Mouse (Mus musculus): ENCODE data around the gene Pik3r2.
A peak's percentile ranks its signal among the peaks of the same experiment; 100 is the strongest.

The Pik3r2 gene

GRCm38 (mm10) chr8:70801830-70802229 is 25.3 kb upstream of the Pik3r2 start:
- no peak for DNase-seq (ENCODE audit: low read depth in 1 of 2, low spot score in 2 of 2)

DNA sequence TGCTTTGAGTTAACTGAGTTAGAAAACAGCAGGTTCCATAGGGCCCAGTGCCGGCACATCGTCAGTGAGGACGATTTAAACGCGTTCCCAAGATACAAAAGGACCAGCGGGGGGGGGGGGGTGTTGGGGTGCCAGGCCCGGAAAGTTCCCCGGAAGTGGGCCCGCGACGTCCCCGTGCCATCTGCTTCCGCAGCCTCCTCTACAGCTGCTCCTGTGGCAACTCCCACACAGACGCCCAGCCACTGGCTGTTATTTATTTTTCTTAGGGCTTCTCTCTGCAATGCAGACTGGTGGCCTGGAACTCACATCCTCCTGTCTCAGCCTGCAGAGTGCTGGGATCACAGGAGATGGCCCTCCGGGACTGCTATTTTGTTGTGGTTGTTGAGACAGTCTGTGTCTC is 24.6 kb upstream of the Pik3r2 start:
- no peak for DNase-seq (ENCODE audit: low read depth in 1 of 2, low spot score in 2 of 2)

DNA sequence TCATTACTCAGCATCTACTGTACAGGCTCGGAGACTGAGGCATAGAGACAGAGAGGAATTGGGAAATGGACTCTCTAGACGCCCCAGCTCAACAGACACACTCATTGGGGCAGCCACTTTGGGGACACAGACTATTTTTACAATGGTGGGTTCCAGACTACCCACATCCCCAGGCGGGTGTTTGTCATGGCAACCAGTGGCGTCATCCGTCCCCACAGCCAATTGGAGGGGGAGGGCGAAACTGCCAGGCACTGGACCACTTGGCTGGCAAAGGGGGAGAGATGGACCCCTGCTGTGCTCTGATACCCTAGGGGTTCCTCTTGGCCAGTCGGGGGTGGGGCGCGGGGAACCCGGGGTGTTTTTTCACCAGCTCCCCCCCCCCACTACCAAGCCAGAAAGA is 24.1 kb upstream of the Pik3r2 start:
- no peak for DNase-seq (ENCODE audit: low read depth in 1 of 2, low spot score in 2 of 2)

- DNase-seq (ENCODE audit: low read depth in 1 of 2, low spot score in 2 of 2), result no peak
Observed at GRCm38 (mm10) chr8:70798281-70798680, 21.8 kb upstream of the Pik3r2 start.

DNA sequence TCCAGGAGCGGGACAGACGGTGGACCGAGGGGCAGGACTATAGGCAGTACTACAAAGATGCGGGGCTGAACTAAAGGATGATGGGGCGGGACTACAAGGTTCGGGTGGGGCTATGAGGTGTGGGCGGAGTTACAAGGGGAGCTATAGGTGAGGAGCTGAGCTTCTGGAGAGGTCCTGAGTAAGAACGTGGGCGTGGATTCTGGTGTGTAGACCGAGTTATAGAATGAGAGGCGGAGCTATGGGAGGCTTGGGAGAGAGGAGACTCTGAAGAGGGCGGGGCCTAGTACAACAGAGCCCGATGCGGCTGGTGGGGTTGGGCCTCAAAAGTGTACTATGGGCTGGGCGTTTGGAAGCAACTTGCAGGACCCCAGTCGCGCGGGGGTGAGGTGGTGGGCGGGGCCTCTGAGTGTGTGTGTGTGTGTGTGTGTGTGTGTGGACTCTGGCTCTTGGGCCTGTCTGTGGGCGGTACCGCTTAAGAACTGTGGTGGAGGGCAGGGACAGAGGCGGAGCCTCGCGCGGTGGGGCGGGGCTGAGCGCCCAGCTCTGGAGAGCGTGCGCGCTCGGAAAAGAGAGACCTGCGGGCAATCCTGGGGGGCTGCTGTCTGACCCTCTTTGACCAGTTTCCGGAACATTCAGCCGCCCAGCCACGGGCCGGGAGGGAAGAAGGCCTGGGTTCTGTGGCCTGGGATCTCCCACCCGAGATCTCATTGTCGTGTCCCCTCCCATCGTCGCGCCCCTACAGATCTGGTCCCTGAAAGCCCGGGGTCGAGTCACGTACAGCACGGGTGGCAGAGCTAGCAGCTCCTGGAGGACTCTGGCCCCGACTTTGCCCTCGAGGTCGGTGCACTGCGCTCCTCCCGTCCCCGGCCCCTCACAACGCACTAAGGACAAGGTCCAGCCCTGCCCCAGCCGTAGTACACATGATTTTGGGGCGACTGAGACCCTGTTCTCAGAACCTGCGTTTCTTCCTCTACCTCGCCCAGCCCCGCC is 20.9 kb upstream of the Pik3r2 start:
- peak in 1 of 2 experiments; percentile 67 for DNase-seq (ENCODE audit: low read depth in 1 of 2, low spot score in 2 of 2)

DNA sequence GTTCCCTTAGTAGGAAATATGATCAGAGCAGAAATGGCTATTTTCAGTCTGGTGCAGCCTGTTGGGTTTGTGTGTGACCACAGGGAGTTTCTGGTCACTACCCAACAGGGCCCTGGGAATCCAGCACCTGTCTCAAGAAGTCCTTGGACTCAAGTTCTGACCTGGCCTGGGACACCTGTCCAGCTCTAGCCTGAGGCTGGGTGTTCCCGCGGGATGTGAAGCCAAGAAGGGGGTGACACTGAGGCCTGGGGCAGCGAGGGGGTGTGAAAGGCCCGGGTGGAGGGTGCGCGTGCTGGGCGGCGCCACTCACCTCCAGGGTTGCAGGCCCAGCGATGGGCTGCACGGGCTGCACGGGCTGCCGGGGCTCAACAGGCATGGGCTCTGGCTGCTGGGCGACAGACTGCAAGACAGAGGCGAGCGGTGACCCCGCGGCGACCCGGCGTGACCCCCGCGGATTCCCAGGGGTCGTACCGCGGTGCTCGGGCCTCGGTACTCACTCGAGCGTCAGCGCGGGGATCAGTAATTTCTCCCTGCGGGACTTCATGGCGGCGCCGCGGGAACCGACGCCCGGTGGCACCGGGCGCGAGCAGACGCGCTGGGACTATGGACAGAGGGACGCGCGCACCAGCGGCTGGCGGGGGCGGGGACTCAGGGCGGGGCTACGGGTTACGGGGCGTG is 20.0 kb upstream of the Pik3r2 start:
- DNase-seq (ENCODE audit: low read depth in 1 of 2, low spot score in 2 of 2), result no peak

- DNase-seq (ENCODE audit: low read depth in 1 of 2, low spot score in 2 of 2), result no peak
Observed at GRCm38 (mm10) chr8:70795370-70795769, 18.9 kb upstream of the Pik3r2 start.

DNA sequence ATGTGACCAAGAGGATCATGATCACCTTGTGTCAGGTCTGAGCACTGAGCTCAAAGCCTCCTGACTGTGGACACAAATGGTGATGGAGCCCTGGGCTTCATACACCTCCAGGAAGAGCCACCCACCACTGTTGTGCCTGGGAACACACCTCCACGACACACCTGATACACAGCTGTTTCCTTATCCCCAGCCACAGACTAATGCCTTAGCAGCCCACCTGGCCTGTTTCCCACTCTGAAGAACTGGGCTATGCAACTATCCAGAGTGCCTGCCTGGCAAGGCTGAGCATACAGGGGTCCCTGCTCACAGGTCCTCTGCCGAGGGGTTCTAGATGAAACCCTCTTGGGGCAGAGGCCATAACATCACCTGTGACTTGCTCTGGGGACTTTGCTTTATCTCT is 17.7 kb upstream of the Pik3r2 start:
- DNase-seq (ENCODE audit: low read depth in 1 of 2, low spot score in 2 of 2), result no peak

DNA sequence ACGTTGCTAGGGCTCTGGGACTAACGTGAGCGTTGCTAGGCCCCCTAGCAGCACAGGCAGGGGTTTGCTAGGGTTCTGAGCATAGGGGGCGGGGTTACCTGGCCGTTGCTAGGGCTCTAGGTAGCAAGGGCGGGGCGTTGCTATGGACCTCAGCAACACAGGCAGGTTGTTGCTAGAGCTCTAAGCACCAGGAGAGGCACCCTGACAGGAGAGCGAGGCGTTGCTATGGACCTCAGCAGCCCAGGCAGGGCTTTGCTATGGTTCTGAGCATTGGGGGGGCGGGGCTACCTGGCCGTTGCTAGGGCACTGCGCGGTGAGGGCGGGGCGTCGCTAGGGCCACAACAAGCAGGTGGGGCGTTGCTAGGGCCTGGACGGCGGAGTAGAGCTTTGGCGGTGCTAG is 16.2 kb upstream of the Pik3r2 start:
- DNase-seq (ENCODE audit: low read depth in 1 of 2, low spot score in 2 of 2), result peak in 1 of 2 experiments; percentile 41

DNA sequence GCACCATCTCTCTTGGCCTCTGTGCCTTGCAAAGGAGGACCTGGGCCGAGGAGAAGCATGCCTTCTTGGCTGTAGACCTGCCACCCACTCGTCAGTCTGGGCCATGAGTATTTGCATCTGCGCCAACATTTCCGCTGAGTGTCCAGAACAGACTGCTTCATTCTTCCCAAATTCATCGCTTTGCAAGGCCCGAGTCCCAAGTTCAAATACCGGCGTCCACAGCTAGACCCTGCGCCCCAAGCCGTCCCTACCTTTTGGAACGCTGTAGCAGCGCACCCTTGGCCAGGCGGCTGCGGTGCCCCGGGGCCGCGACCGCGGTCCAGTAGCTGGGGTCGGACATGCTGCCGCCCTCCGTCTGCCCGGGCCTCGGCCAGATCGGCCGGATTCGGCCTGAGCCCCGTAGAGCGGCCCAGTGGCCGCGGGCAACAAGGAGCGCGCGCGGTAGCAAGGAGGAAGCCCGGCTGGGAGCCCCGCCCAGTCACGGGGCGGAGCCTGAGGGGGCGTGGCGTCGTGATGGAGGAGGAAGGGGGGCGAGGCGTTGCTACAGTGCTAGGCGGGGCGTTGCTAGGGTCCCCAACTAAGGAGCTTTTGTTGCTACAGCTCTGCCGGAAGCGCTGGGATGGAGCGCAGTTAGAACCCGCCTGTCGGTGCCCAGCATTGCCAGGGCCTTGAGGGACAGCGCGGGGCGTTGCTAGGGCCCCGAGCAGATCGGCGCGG is 15.6 kb upstream of the Pik3r2 start:
- peak; percentile 91 to 98 for DNase-seq (ENCODE audit: low read depth in 1 of 2, low spot score in 2 of 2)

GRCm38 (mm10) chr8:70791294-70791701 is 14.8 kb upstream of the Pik3r2 start:
- peak in 1 of 2 experiments; percentile 64 for DNase-seq (ENCODE audit: low read depth in 1 of 2, low spot score in 2 of 2)

DNA sequence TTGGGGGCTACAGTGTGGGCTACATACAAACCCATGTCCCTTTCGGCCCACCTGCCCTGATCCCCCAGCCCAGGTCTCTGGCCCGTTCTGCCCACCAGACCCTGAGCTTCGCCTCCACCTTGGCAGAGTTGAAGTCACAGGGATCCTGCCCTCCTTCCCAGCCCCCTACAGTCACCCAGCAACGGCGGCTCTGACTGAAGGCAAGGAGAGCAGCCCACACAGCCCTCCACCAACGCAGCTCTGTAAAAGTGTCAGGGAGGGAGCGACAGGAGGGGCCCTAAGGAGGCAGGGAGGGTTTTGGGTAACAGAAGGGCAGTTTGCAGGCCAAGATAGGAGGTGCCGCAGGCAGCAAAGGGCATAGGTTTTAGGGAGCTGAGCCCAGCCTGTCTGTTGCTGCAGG is 14.3 kb upstream of the Pik3r2 start:
- DNase-seq (ENCODE audit: low read depth in 1 of 2, low spot score in 2 of 2), result no peak

GRCm38 (mm10) chr8:70789046-70789445 is 12.5 kb upstream of the Pik3r2 start:
- no peak for DNase-seq (ENCODE audit: low read depth in 1 of 2, low spot score in 2 of 2)

DNA sequence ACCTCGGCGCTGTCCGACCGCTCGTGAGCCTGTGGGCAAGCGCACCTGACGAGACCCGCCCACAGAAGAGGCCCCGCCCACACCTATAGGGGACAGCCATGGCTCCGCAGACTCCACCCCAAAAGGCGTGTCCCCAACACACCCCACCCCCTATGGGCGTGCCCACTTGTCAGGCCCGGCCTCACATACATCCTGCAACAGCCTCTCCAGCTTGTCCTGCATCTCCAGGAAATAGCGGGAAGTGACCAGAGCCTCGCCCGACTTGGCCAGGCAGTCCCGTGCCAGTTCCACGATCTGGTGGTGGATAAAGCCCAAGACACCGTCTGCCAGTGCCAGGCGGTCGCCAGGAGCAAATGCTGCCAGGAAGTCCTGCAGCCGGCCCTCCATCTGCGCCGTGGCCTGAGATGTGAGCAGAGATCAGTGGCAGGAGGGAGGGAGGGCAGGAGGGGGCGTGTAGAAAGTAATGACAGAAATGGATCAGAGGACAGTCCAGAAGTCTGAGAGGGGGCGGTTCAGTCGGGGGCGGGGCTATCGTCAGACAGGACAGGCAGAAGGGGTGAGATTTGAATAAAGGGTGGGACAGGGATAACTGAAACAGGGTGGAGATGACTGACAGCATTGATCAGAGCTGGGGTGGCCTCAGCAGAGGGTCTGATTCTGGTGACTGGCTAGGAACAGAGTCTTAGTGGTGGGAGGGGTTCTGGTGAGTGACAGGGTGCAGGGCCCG is 11.6 kb upstream of the Pik3r2 start:
- DNase-seq (ENCODE audit: low read depth in 1 of 2, low spot score in 2 of 2), result no peak

DNA sequence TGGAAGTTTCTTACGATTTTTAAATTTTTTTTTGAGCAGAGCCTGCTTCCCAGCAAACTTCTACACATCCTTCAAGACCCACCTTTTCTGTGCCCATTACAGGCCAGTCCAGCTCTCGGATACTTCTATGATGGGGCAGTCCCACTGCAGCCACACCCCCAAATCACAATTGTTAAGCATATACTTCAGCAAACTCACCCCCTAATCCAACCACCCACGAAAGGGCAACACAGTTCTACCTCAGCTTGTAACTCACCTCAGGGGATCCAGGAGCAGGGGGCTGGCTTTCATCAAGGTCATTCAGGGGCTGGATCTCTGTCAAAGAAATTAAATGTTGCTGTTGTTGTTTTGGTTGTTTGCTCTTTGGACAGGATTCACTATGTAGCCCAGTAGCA is 10.5 kb upstream of the Pik3r2 start:
- DNase-seq (ENCODE audit: low read depth in 1 of 2, low spot score in 2 of 2), result no peak

DNA sequence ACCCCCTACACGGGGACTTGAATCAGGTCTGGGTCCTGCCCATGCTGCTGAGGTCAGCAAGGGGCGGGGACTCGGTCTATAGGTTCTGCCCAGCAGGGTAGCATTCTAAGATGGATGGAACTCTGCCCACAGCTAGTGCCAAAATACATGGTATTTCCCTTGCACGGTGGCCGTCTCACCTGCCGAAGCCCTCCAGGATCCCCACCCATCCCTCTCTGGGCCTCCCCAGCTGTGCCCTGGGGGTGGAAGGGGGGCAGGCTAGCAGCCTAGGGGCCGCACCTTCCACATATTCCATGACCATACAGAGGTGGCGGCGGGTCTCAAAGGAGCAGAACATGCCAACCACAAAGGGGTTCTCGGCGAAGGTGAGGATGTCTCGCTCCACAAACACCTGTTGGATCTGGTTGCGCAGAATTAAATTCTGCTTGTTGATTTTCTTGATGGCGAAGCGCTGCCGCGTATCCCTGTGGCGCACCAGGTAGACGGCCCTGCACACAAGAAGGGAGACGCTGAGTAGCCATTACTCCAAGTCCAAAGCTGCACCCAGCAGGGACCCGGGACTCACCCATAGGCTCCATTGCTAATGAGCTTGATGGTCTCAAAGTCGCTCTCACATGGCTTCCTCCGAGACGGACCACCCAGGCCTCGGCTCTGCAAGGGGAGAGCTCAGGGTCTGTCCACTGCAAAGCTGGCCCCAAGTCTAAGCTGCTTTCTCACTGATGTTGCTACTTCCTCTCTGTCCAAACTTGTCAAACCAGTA is 10.0 kb upstream of the Pik3r2 start:
- no peak for DNase-seq (ENCODE audit: low read depth in 1 of 2, low spot score in 2 of 2)

- no peak for DNase-seq (ENCODE audit: low read depth in 1 of 2, low spot score in 2 of 2)
Observed at GRCm38 (mm10) chr8:70780093-70780492, 3.6 kb upstream of the Pik3r2 start.

- DNase-seq (ENCODE audit: low read depth in 1 of 2, low spot score in 2 of 2), result no peak
Observed at GRCm38 (mm10) chr8:70775851-70776495, 540 bp downstream of the Pik3r2 start.

- no peak for DNase-seq (ENCODE audit: low read depth in 1 of 2, low spot score in 2 of 2)
Observed at GRCm38 (mm10) chr8:70775227-70775626, 1.3 kb downstream of the Pik3r2 start.

DNA sequence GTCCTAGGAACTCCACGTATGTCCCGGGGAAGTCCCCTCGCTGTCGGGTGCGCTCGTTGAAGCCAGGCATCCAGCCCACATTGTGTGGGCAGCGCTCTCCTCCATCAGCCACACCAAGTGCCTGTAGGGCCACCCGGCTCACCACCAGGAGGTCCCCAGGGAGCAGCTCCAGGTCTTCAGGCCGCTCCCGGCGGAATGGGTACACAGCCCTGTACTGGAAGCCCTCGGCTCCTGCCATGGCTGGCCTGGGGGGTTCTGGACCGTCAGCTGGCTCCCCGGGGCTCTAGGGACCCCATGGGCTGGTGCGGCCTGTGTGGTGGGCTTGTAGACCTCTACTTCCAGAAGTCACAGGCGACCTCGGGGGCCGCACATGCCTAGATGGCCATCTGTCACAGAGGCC is 1.8 kb downstream of the Pik3r2 start:
- no peak for DNase-seq (ENCODE audit: low read depth in 1 of 2, low spot score in 2 of 2)
